Mouse (Mus musculus) cerebellum, adult 2 months (tissue): ENCODE measurements around the gene Stim2.

Source experiments
- CTCF ChIP-seq: fragments of 200-500 bp; IDR thresholded peaks from 2 replicates; pipeline ENCODE4 v1.5.1; 2011; ENCODE audit warnings: low read depth, mild to moderate bottlenecking, control low read depth, low read length, moderate library complexity, borderline replicate concordance; ENCODE audit not compliant: insufficient read depth
- POLR2A ChIP-seq: fragments of 200-500 bp; IDR thresholded peaks from 2 replicates; pipeline ENCODE4 v1.6.1; 2011; ENCODE audit warnings: low read length, control low read depth, borderline replicate concordance; ENCODE audit not compliant: insufficient read depth

DNA sequence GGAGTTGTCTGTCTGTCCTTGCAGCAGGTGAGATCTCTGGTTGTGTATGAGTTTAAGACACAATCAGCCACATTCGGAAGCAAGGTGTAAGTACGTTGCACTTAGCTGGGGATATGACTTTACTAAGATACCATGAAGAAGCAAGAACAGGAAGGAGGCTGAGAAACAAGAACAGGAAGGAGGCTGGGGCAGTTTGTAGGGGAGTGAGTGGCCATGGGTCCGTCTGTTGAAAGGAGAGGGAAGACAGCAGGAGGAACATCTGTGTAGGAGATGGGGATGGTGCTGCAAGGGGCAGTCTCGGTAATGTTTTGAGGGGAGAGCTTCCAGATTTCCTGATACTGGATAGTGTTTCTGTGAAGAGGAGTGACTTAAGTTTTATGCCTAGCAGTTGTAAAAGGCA, 40.3 kb downstream of the Stim2 start:
- TF ChIP-seq POLR2A: no peak
- TF ChIP-seq CTCF: no peak
